Mouse (Mus musculus): ENCODE measurements at regions not wholly inside any gene's neighbourhood (a gene's known extent, or its start where the extent isn't known, plus 50 kb on each side); places are given as distances from the start of the nearest gene placed in this dataset.
A peak's percentile ranks its signal among the peaks of the same experiment; 100 is the strongest.

GRCm38 (mm10) chr8:10747150-10747549, 261.1 kb downstream of the Irs2 start:
- no peaks in the 10 kb centered on the region for H3K36me3 ChIP-seq
- H3K9me3 ChIP-seq = no peaks in the 10 kb centered on the region
- WGBS = 74% methylated on average over 2 of the region's 2 CpGs
- peaks cover 10% of the 10 kb centered on the region for H3K4me1 ChIP-seq (replicated peaks)
- no peak overlapping the region for H3K9ac ChIP-seq
- no peak for ATAC-seq (ENCODE audit: low FRiP score)
- H3K27me3 ChIP-seq = no peaks in the 10 kb centered on the region
- H3K4me2 ChIP-seq = no peak overlapping the region
- no peak overlapping the region for H3K4me3 ChIP-seq
- no peak overlapping the region for H3K27ac ChIP-seq

- peaks cover 19% of the 10 kb centered on the region for H3K4me1 ChIP-seq (replicated peaks)
- H3K27ac ChIP-seq = no peak overlapping the region
- no peaks in the 10 kb centered on the region for H3K36me3 ChIP-seq
- no peak overlapping the region for H3K4me2 ChIP-seq
- H3K4me3 ChIP-seq = no peak overlapping the region
- no peak overlapping the region for H3K9ac ChIP-seq
- H3K9me3 ChIP-seq = no peaks in the 10 kb centered on the region
- H3K27me3 ChIP-seq = no peaks in the 10 kb centered on the region
- 58% methylated on average over 6 of the region's 6 CpGs for WGBS
- ATAC-seq (ENCODE audit: low FRiP score) = no peak
Measured at GRCm38 (mm10) chr8:10743241-10743640, 265.0 kb downstream of the Irs2 start.

- Histone ChIP-seq H3K27ac (no peak overlapping the region), H3K4me3 (no peak overlapping the region), H3K27me3 (no peaks in the 10 kb centered on the region), H3K9ac (no peak overlapping the region), H3K36me3 (no peaks in the 10 kb centered on the region), H3K4me1 (replicated peaks) (peaks cover 13% of the 10 kb centered on the region; the same call in 1 of the 2 replicates), H3K9me3 (no peaks in the 10 kb centered on the region), H3K4me2 (no peak overlapping the region)
- 91% methylated on average over 3 of the region's 3 CpGs for WGBS
- no peak for ATAC-seq (ENCODE audit: low FRiP score)
Measured at GRCm38 (mm10) chr8:10740837-10741236, 267.4 kb downstream of the Irs2 start.

- WGBS = 26% methylated on average over 11 of the region's 11 CpGs
- Histone ChIP-seq H3K4me3 (no peak overlapping the region), H3K4me1 (replicated peaks) (peaks cover 13% of the 10 kb centered on the region; the same call in 1 of the 2 replicates), H3K4me2 (no peak overlapping the region), H3K27ac (peak overlapping the region; percentile 20), H3K9ac (no peak overlapping the region), H3K36me3 (no peaks in the 10 kb centered on the region), H3K9me3 (no peaks in the 10 kb centered on the region), H3K27me3 (no peaks in the 10 kb centered on the region)
- peak; percentile 55; the same call in 1 of the 2 replicates for ATAC-seq (ENCODE audit: low FRiP score)
Measured at GRCm38 (mm10) chr8:10738486-10739081, 269.7 kb downstream of the Irs2 start.

- no peak overlapping the region for H3K27ac ChIP-seq
- no peaks in the 10 kb centered on the region for H3K9me3 ChIP-seq
- ATAC-seq (ENCODE audit: low FRiP score) = no peak
- no peak overlapping the region for H3K9ac ChIP-seq
- no peak overlapping the region for H3K4me2 ChIP-seq
- H3K4me1 ChIP-seq (replicated peaks) = peaks cover 13% of the 10 kb centered on the region; the same call in 1 of the 2 replicates
- H3K27me3 ChIP-seq = no peaks in the 10 kb centered on the region
- H3K36me3 ChIP-seq = no peaks in the 10 kb centered on the region
- no peak overlapping the region for H3K4me3 ChIP-seq
- WGBS = 72% methylated on average over 4 of the region's 4 CpGs
Measured at GRCm38 (mm10) chr8:10734746-10735145, 273.5 kb downstream of the Irs2 start.

- H3K9ac ChIP-seq = no peak overlapping the region
- WGBS = 71% methylated on average over 2 of the region's 2 CpGs
- no peak overlapping the region for H3K4me2 ChIP-seq
- no peak for ATAC-seq (ENCODE audit: low FRiP score)
- no peak overlapping the region for H3K27ac ChIP-seq
- no peaks in the 10 kb centered on the region for H3K9me3 ChIP-seq
- no peaks in the 10 kb centered on the region for H3K27me3 ChIP-seq
- H3K4me1 ChIP-seq (replicated peaks) = peaks cover 14% of the 10 kb centered on the region
- no peaks in the 10 kb centered on the region for H3K36me3 ChIP-seq
- H3K4me3 ChIP-seq = no peak overlapping the region
Measured at GRCm38 (mm10) chr8:10723332-10723731, 284.9 kb downstream of the Irs2 start.

- H3K4me3 ChIP-seq = no peak overlapping the region
- WGBS = 84% methylated on average over 4 of the region's 4 CpGs
- H3K9me3 ChIP-seq = no peaks in the 10 kb centered on the region
- ATAC-seq (ENCODE audit: low FRiP score) = no peak
- H3K9ac ChIP-seq = no peak overlapping the region
- no peaks in the 10 kb centered on the region for H3K36me3 ChIP-seq
- no peak overlapping the region for H3K27ac ChIP-seq
- no peaks in the 10 kb centered on the region for H3K27me3 ChIP-seq
- H3K4me2 ChIP-seq = no peak overlapping the region
- H3K4me1 ChIP-seq (replicated peaks) = peaks cover 18% of the 10 kb centered on the region
Measured at GRCm38 (mm10) chr8:10722742-10723141, 285.5 kb downstream of the Irs2 start.

GRCm38 (mm10) chr8:10722342-10722741, 285.9 kb downstream of the Irs2 start:
- no peak overlapping the region for H3K4me3 ChIP-seq
- no peaks in the 10 kb centered on the region for H3K9me3 ChIP-seq
- H3K36me3 ChIP-seq = no peaks in the 10 kb centered on the region
- no peak overlapping the region for H3K9ac ChIP-seq
- WGBS = 79% methylated on average over 3 of the region's 3 CpGs
- no peak for ATAC-seq (ENCODE audit: low FRiP score)
- H3K27me3 ChIP-seq = no peaks in the 10 kb centered on the region
- H3K4me2 ChIP-seq = no peak overlapping the region
- no peak overlapping the region for H3K27ac ChIP-seq
- H3K4me1 ChIP-seq (replicated peaks) = peaks cover 18% of the 10 kb centered on the region

- 43% methylated on average over 10 of the region's 10 CpGs for WGBS
- 0 out of 2 replicates have a peak, but pooled peaks have one; percentile 27 for ATAC-seq (ENCODE audit: low FRiP score)
- no peaks in the 10 kb centered on the region for H3K36me3 ChIP-seq
- no peak overlapping the region for H3K27ac ChIP-seq
- no peak overlapping the region for H3K4me2 ChIP-seq
- H3K4me3 ChIP-seq = no peak overlapping the region
- no peaks in the 10 kb centered on the region for H3K27me3 ChIP-seq
- H3K9me3 ChIP-seq = no peaks in the 10 kb centered on the region
- no peak overlapping the region for H3K9ac ChIP-seq
- H3K4me1 ChIP-seq (replicated peaks) = peaks cover 22% of the 10 kb centered on the region
Measured at GRCm38 (mm10) chr8:10721146-10721862, 287.0 kb downstream of the Irs2 start.

- no peaks in the 10 kb centered on the region for H3K36me3 ChIP-seq
- H3K27ac ChIP-seq = no peak overlapping the region
- H3K27me3 ChIP-seq = no peaks in the 10 kb centered on the region
- H3K4me1 ChIP-seq (replicated peaks) = peaks cover 22% of the 10 kb centered on the region
- no peak overlapping the region for H3K4me2 ChIP-seq
- no peak overlapping the region for H3K4me3 ChIP-seq
- 93% methylated on average over 3 of the region's 3 CpGs for WGBS
- H3K9ac ChIP-seq = no peak overlapping the region
- no peaks in the 10 kb centered on the region for H3K9me3 ChIP-seq
- no peak for ATAC-seq (ENCODE audit: low FRiP score)
Measured at GRCm38 (mm10) chr8:10720398-10720797, 287.9 kb downstream of the Irs2 start.

GRCm38 (mm10) chr8:10719411-10719810, 288.8 kb downstream of the Irs2 start:
- no peak overlapping the region for H3K4me3 ChIP-seq
- 89% methylated on average over 6 of the region's 6 CpGs for WGBS
- H3K27me3 ChIP-seq = no peaks in the 10 kb centered on the region
- peaks cover 22% of the 10 kb centered on the region for H3K4me1 ChIP-seq (replicated peaks)
- no peak overlapping the region for H3K27ac ChIP-seq
- no peak for ATAC-seq (ENCODE audit: low FRiP score)
- no peak overlapping the region for H3K4me2 ChIP-seq
- H3K36me3 ChIP-seq = no peaks in the 10 kb centered on the region
- no peak overlapping the region for H3K9ac ChIP-seq
- no peaks in the 10 kb centered on the region for H3K9me3 ChIP-seq

- Histone ChIP-seq H3K4me2 (no peak overlapping the region), H3K27me3 (no peaks in the 10 kb centered on the region), H3K27ac (no peak overlapping the region), H3K9me3 (no peaks in the 10 kb centered on the region), H3K4me3 (no peak overlapping the region), H3K4me1 (replicated peaks) (peaks cover 28% of the 10 kb centered on the region), H3K36me3 (no peaks in the 10 kb centered on the region), H3K9ac (no peak overlapping the region)
- WGBS = 67% methylated on average over 8 of the region's 8 CpGs
- no peak for ATAC-seq (ENCODE audit: low FRiP score)
Measured at GRCm38 (mm10) chr8:10717297-10717696, 291.0 kb downstream of the Irs2 start.

- no peak overlapping the region for H3K4me2 ChIP-seq
- no peak for ATAC-seq (ENCODE audit: low FRiP score)
Measured at GRCm38 (mm10) chr8:10716161-10716560, 292.1 kb downstream of the Irs2 start.

More at GRCm38 (mm10) chr8:10716161-10716560, 292.1 kb downstream of the Irs2 start:
- H3K27me3 ChIP-seq = no peaks in the 10 kb centered on the region
- peaks cover 29% of the 10 kb centered on the region for H3K4me1 ChIP-seq (replicated peaks)
- H3K27ac ChIP-seq = no peak overlapping the region
- no peaks in the 10 kb centered on the region for H3K9me3 ChIP-seq
- no peak overlapping the region for H3K9ac ChIP-seq
- H3K4me3 ChIP-seq = no peak overlapping the region
- H3K36me3 ChIP-seq = no peaks in the 10 kb centered on the region
- WGBS = 86% methylated on average over 5 of the region's 5 CpGs

Measured in hindbrain, embryonic 13.5 days (tissue).